Mouse (Mus musculus): ENCODE measurements at regions not wholly inside any gene's neighbourhood (a gene's known extent, or its start where the extent isn't known, plus 50 kb on each side); places are given as distances from the start of the nearest gene placed in this dataset.
"Not testable (repeated sequence)": the region's sequence is repeated elsewhere in the genome, so short reads cannot be mapped to it uniquely, and the experiment has no call there.

GRCm38 (mm10) chr4:71295716-71296115, 462.0 kb downstream of the Gm11232 start:
- 72% methylated on average over 3 of the region's 3 CpGs for WGBS
- not testable (repeated sequence) for H3K9ac ChIP-seq; H3K4me2 ChIP-seq; H3K4me3 ChIP-seq; H3K27me3 ChIP-seq; H3K4me1 ChIP-seq; ATAC-seq; H3K27ac ChIP-seq; H3K36me3 ChIP-seq (ENCODE audit: poor library complexity, severe bottlenecking)
- H3K9me3 ChIP-seq (replicated peaks), result peaks cover 29% of the 10 kb centered on the region

- WGBS, result 94% methylated on average over 10 of the region's 10 CpGs
Measured at GRCm38 (mm10) chr4:71291741-71292149, 466.0 kb downstream of the Gm11232 start.

GRCm38 (mm10) chr4:71291111-71291740, 466.5 kb downstream of the Gm11232 start:
- not testable (repeated sequence) for H3K4me1 ChIP-seq; H3K36me3 ChIP-seq (ENCODE audit: poor library complexity, severe bottlenecking); H3K4me3 ChIP-seq; H3K27ac ChIP-seq; H3K27me3 ChIP-seq; H3K4me2 ChIP-seq; H3K9ac ChIP-seq; ATAC-seq
- H3K9me3 ChIP-seq (replicated peaks), result peaks cover 36% of the 10 kb centered on the region
- WGBS, result 95% methylated on average over 22 of the region's 22 CpGs

More at GRCm38 (mm10) chr4:71291741-71292149, 466.0 kb downstream of the Gm11232 start:
- Histone ChIP-seq H3K4me1 (no peaks in the 10 kb centered on the region), H3K9ac (no peak overlapping the region), H3K27me3 (no peaks in the 10 kb centered on the region), H3K4me3 (no peak overlapping the region), H3K9me3 (replicated peaks) (peaks cover 36% of the 10 kb centered on the region), H3K27ac (no peak overlapping the region), H3K4me2 (no peak overlapping the region), H3K36me3 (ENCODE audit: poor library complexity, severe bottlenecking) (no peaks in the 10 kb centered on the region)
- ATAC-seq, result no peak

- Histone ChIP-seq H3K27me3 (no peaks in the 10 kb centered on the region), H3K9me3 (replicated peaks) (peaks cover 5% of the 10 kb centered on the region), H3K4me1 (no peaks in the 10 kb centered on the region), H3K9ac (no peak overlapping the region), H3K4me3 (no peak overlapping the region), H3K36me3 (ENCODE audit: poor library complexity, severe bottlenecking) (no peaks in the 10 kb centered on the region), H3K27ac (no peak overlapping the region), H3K4me2 (no peak overlapping the region)
- ATAC-seq, result no peak
- WGBS, result 88% methylated on average over 1 of the region's 1 CpGs
Measured at GRCm38 (mm10) chr4:71283147-71283546, 474.6 kb downstream of the Gm11232 start.

GRCm38 (mm10) chr4:71279710-71280109, 478.1 kb downstream of the Gm11232 start:
- H3K36me3 ChIP-seq (ENCODE audit: poor library complexity, severe bottlenecking), result no peaks in the 10 kb centered on the region
- no peak overlapping the region for H3K9ac ChIP-seq
- 95% methylated on average over 1 of the region's 1 CpGs for WGBS
- no peak overlapping the region for H3K4me3 ChIP-seq
- H3K4me1 ChIP-seq, result no peaks in the 10 kb centered on the region
- H3K27me3 ChIP-seq, result no peaks in the 10 kb centered on the region
- H3K4me2 ChIP-seq, result no peak overlapping the region
- H3K27ac ChIP-seq, result no peak overlapping the region
- no peaks in the 10 kb centered on the region for H3K9me3 ChIP-seq (replicated peaks)
- ATAC-seq, result no peak

GRCm38 (mm10) chr4:71259897-71260296, 497.9 kb downstream of the Gm11232 start:
- no peaks in the 10 kb centered on the region for H3K27me3 ChIP-seq
- H3K36me3 ChIP-seq (ENCODE audit: poor library complexity, severe bottlenecking), result no peaks in the 10 kb centered on the region
- H3K27ac ChIP-seq, result no peak overlapping the region
- H3K4me3 ChIP-seq, result no peak overlapping the region
- H3K4me2 ChIP-seq, result no peak overlapping the region
- ATAC-seq, result no peak
- 81% methylated on average over 2 of the region's 2 CpGs for WGBS
- no peaks in the 10 kb centered on the region for H3K4me1 ChIP-seq
- no peak overlapping the region for H3K9ac ChIP-seq
- H3K9me3 ChIP-seq (replicated peaks), result no peaks in the 10 kb centered on the region

- peak; percentile 94 for ATAC-seq
Measured at GRCm38 (mm10) chr4:71230497-71230872, 527.3 kb downstream of the Gm11232 start.

GRCm38 (mm10) chr4:71229796-71230496, 527.8 kb downstream of the Gm11232 start:
- 2% methylated on average over 3 of the region's 3 CpGs for WGBS
- Histone ChIP-seq H3K27me3 (no peaks in the 10 kb centered on the region), H3K27ac (peak overlapping the region; percentile 78), H3K4me2 (peak overlapping the region; percentile 16; the same call in 1 of the 2 replicates), H3K9ac (no peak overlapping the region), H3K9me3 (replicated peaks) (no peaks in the 10 kb centered on the region), H3K4me3 (no peak overlapping the region), H3K36me3 (ENCODE audit: poor library complexity, severe bottlenecking) (no peaks in the 10 kb centered on the region), H3K4me1 (peaks cover 15% of the 10 kb centered on the region)
- peak; percentile 83 for ATAC-seq

More at GRCm38 (mm10) chr4:71230497-71230872, 527.3 kb downstream of the Gm11232 start:
- WGBS, result 2% methylated on average over 4 of the region's 4 CpGs
- Histone ChIP-seq H3K27me3 (no peaks in the 10 kb centered on the region), H3K4me3 (no peak overlapping the region), H3K4me1 (peaks cover 15% of the 10 kb centered on the region), H3K4me2 (0 out of 2 replicates have a peak overlapping the region, but pooled peaks have one; percentile 16), H3K9ac (no peak overlapping the region), H3K27ac (peak overlapping the region; percentile 78), H3K9me3 (replicated peaks) (no peaks in the 10 kb centered on the region), H3K36me3 (ENCODE audit: poor library complexity, severe bottlenecking) (no peaks in the 10 kb centered on the region)

- H3K4me2 ChIP-seq, result no peak overlapping the region
- H3K9ac ChIP-seq, result no peak overlapping the region
- no peaks in the 10 kb centered on the region for H3K36me3 ChIP-seq (ENCODE audit: poor library complexity, severe bottlenecking)
- no peak overlapping the region for H3K4me3 ChIP-seq
- no peaks in the 10 kb centered on the region for H3K9me3 ChIP-seq (replicated peaks)
- no peak overlapping the region for H3K27ac ChIP-seq
- H3K27me3 ChIP-seq, result no peaks in the 10 kb centered on the region
- WGBS, result 71% methylated on average over 4 of the region's 4 CpGs
- peaks cover 15% of the 10 kb centered on the region for H3K4me1 ChIP-seq
- no peak for ATAC-seq
Measured at GRCm38 (mm10) chr4:71226653-71227052, 531.1 kb downstream of the Gm11232 start.

GRCm38 (mm10) chr4:71218060-71218459, 539.7 kb downstream of the Gm11232 start:
- ATAC-seq, result no peak
- WGBS, result 90% methylated on average over 3 of the region's 3 CpGs
- no peak overlapping the region for H3K9ac ChIP-seq
- H3K4me3 ChIP-seq, result no peak overlapping the region
- no peaks in the 10 kb centered on the region for H3K9me3 ChIP-seq (replicated peaks)
- H3K27me3 ChIP-seq, result no peaks in the 10 kb centered on the region
- H3K4me1 ChIP-seq, result no peaks in the 10 kb centered on the region
- H3K27ac ChIP-seq, result no peak overlapping the region
- no peak overlapping the region for H3K4me2 ChIP-seq
- no peaks in the 10 kb centered on the region for H3K36me3 ChIP-seq (ENCODE audit: poor library complexity, severe bottlenecking)

- WGBS, result 71% methylated on average over 1 of the region's 1 CpGs
- H3K27ac ChIP-seq, result no peak overlapping the region
- H3K9ac ChIP-seq, result no peak overlapping the region
- H3K9me3 ChIP-seq (replicated peaks), result no peaks in the 10 kb centered on the region
- H3K4me2 ChIP-seq, result no peak overlapping the region
- no peak overlapping the region for H3K4me3 ChIP-seq
- no peaks in the 10 kb centered on the region for H3K36me3 ChIP-seq (ENCODE audit: poor library complexity, severe bottlenecking)
- H3K4me1 ChIP-seq, result no peaks in the 10 kb centered on the region
- no peaks in the 10 kb centered on the region for H3K27me3 ChIP-seq
- no peak for ATAC-seq
Measured at GRCm38 (mm10) chr4:71187801-71188200, 570.0 kb downstream of the Gm11232 start.

GRCm38 (mm10) chr4:71177661-71178060, 580.1 kb downstream of the Gm11232 start:
- no peak for ATAC-seq
- H3K9me3 ChIP-seq (replicated peaks), result no peaks in the 10 kb centered on the region
- WGBS, result 91% methylated on average over 2 of the region's 2 CpGs
- no peaks in the 10 kb centered on the region for H3K27me3 ChIP-seq
- no peak overlapping the region for H3K9ac ChIP-seq
- H3K27ac ChIP-seq, result no peak overlapping the region
- H3K4me2 ChIP-seq, result no peak overlapping the region
- H3K4me1 ChIP-seq, result no peaks in the 10 kb centered on the region
- H3K36me3 ChIP-seq (ENCODE audit: poor library complexity, severe bottlenecking), result no peaks in the 10 kb centered on the region
- no peak overlapping the region for H3K4me3 ChIP-seq

All from forebrain, embryonic 13.5 days (tissue).